Mouse (Mus musculus) CH12.LX (cell line): ENCODE results near the gene Tas2r130.

Source experiments
- CTCF ChIP-seq, 2 experiments: IDR thresholded peaks in 1 of 2; conservative IDR thresholded peaks in 1 of 2; 2 replicates each; pipeline ENCODE4 v1.5.1; 2011 to 2012; ENCODE audit warnings: low read depth in 2 of 2, low read length in 2 of 2, improper control_type of control experiment in 1 of 2, inconsistent platforms in 1 of 2, mild to moderate bottlenecking in 1 of 2, moderate library complexity in 1 of 2
- E2F4 ChIP-seq: IDR thresholded peaks from 2 replicates; pipeline ENCODE4 v1.6.1; 2011; ENCODE audit warnings: low read depth, low read length, improper control_type of control experiment; ENCODE audit not compliant: insufficient replicate concordance
- ELF1 ChIP-seq: IDR thresholded peaks from 2 replicates; pipeline ENCODE4 v1.6.1; 2014; ENCODE audit warnings: low read depth, mild to moderate bottlenecking, inconsistent platforms, low read length, improper control_type of control experiment
- EP300 ChIP-seq: IDR thresholded peaks from 2 replicates; pipeline ENCODE4 v1.6.1; 2011; ENCODE audit warnings: low read length, improper control_type of control experiment
- JUND ChIP-seq: conservative IDR thresholded peaks from 2 replicates; pipeline ENCODE4 v1.6.1; 2011; ENCODE audit warnings: low read depth, low read length, improper control_type of control experiment
- MAX ChIP-seq: IDR thresholded peaks from 2 replicates; pipeline ENCODE4 v1.6.1; 2011; ENCODE audit warnings: low read length, improper control_type of control experiment
- NRF1 ChIP-seq: IDR thresholded peaks from 2 replicates; pipeline ENCODE4 v1.6.1; 2014; ENCODE audit warnings: low read depth, mild to moderate bottlenecking, inconsistent platforms, low read length, improper control_type of control experiment, moderate library complexity
- POLR2A ChIP-seq: IDR thresholded peaks from 2 replicates; pipeline ENCODE4 v1.6.1; 2011; ENCODE audit warnings: low read depth, mild to moderate bottlenecking, improper control_type of control experiment, low read length
- SMC3 ChIP-seq: IDR thresholded peaks from 2 replicates; pipeline ENCODE4 v1.6.1; 2011; ENCODE audit warnings: low read depth, low read length, improper control_type of control experiment
- TCF12 ChIP-seq: IDR thresholded peaks from 2 replicates; pipeline ENCODE4 v1.6.1; 2014; ENCODE audit warnings: low read depth, mild to moderate bottlenecking, inconsistent platforms, low read length, improper control_type of control experiment
- UBTF ChIP-seq: IDR thresholded peaks from 2 replicates; pipeline ENCODE4 v1.6.1; 2012; ENCODE audit warnings: low read depth, mild to moderate bottlenecking, inconsistent platforms, low read length, improper control_type of control experiment, moderate library complexity
- ZC3H11A ChIP-seq: IDR thresholded peaks from 2 replicates; pipeline ENCODE4 v1.6.1; 2012; ENCODE audit warnings: low read depth, mild to moderate bottlenecking, inconsistent platforms, low read length, improper control_type of control experiment

DNA sequence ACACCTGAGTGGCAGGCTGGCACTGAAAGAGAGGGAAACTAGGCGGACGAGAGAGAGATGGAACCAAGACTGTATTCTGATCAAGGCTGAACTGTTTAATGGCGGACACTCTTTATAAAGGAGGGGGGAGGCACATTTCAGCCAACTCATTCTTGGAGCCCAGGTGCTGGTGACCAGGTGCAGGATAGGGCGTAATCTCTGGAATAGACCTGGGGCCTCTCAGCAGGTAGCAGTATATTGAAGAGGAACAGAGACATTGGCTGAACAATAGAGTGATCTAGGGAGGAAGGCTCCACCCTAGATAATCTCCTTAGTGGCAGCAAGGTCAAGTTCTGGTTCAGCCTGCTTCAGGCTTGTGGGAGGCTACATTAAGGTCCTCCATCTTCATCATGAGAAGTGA is 25.9 kb downstream of the Tas2r130 start:
- TF ChIP-seq E2F4 (no peak), MAX (no peak), POLR2A (no peak), CTCF (conservative IDR thresholded peaks at IDR 0.05 in 1 of 2, IDR thresholded peaks at IDR 0.05 in 1 of 2; ENCODE audit: low read depth in 2 of 2, low read length in 2 of 2) (no peak), TCF12 (no peak), ZC3H11A (no peak), EP300 (no peak), SMC3 (no peak), JUND (no peak), NRF1 (no peak), UBTF (no peak), ELF1 (no peak)
